Mouse (Mus musculus): ENCODE data around the gene Gja3.
"Not testable (repeated sequence)": the region's sequence is repeated elsewhere in the genome, so short reads cannot be mapped to it uniquely, and the experiment has no call there.

DNA sequence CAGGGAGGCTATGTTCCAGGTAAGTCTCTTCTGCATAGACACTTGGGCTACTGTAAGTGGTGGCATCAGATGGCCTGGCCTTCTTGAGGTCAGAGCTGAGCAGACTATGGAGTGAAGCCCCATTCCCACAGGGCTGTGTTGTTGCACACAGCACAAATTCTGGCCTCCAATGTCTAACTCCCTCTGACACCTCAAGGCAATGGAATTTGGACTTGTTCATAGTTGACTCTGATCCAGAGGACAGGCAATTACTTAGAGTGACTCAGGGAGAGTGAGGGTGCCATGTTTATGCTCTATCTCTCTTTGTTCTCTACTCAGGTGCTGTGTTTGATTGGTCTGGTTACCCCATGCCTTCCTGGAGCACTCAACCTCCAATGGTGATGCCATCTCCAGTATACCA lies 41.1 kb downstream of the Gja3 start:
- not testable (repeated sequence) for TF ChIP-seq CTCF (IDR thresholded peaks at IDR 0.05; ENCODE audit: low read depth, low read length); POLR2AphosphoS5 (IDR thresholded peaks at IDR 0.05; ENCODE audit: insufficient replicate concordance, low read depth, low read length); GATA1 (IDR thresholded peaks at IDR 0.05; ENCODE audit: borderline replicate concordance, low read length); GATA2 (IDR thresholded peaks at IDR 0.05; ENCODE audit: borderline replicate concordance, low read depth, low read length)

Data from G1E (cell line).